Mouse (Mus musculus) subcutaneous adipose tissue, adult 2 months (tissue): ENCODE measurements around the gene Sypl. TPM values are rescaled to one million over a fixed set of nuclear protein-coding genes. Genes with fewer than 3 reads are reported as not detected.

Experiments
- polyA plus RNA-seq: library from polyadenylated mRNA; depleted of rRNA; stranded (reverse); fragments of >200 nt; gene quantifications from 2 replicates; pipeline ENCODE4 v1.2.3, GENCODE M21; 2012; ENCODE audit warnings: low replicate concordance; rRNA removed

Sypl gene
- 91.0 and 144 TPM in 2 replicates for polyA plus RNA-seq

DNA sequence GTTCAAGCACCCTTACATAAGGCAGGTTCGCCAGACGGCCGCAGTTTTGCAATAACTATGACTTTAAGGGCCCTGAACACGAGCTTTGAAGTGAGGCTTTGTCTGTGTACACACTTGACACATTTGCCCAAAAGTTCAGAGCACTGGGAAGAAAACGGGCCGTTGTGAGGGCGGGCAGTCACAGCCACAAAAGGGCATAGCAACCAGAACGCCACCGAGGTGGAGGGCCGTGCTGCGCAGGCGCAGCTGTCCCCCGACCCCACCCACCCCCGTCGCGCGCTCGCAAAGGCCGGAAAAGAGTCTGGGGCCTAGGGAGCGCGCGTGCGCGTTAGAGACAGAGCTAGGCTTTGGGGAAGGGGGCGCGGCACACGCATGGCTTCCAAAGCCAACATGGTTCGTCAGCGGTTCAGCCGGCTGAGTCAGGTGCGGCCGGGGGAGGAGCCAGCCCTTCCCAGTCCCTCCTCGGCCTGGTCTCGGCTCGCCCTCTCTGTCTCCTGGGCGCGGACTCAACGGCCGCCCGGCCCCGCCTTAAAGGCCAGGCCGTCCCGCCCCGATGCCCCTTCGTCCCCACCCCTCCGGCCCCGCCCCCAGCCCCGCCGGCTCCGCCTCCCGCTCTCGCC is at the start of gene Sypl:
Gene Sypl, plus strand, starts transcription at position 296 of the 620 bp plus-strand sequence.

Other genes with a start within 250 kb of the Sypl start
- 19.9 and 21.7 TPM in 2 replicates for gene Nampt, start 134.3 kb upstream of the Sypl start, polyA plus RNA-seq
- gene Cdhr3, start 139.0 kb downstream of the Sypl start, polyA plus RNA-seq = 0.10 and 0.43 TPM in 2 replicates
- gene Atxn7l1, start 193.8 kb downstream of the Sypl start, polyA plus RNA-seq = 30.1 and 41.6 TPM in 2 replicates